Mouse (Mus musculus) hindbrain, embryonic 13.5 days (tissue): ENCODE data around the gene Ankrd11. TPM values are rescaled to one million over a fixed set of nuclear protein-coding genes. Genes with fewer than 3 reads are reported as not detected.
A peak's percentile ranks its signal among the peaks of the same experiment; 100 is the strongest.

Experiments used
- ATAC-seq: fragments of 200-750 bp; cut with Nextera tagmentation; 2 replicates; pipeline ENCODE4 v1.8.0; 2017; ENCODE audit warnings: moderate TSS enrichment; ENCODE audit not compliant: low FRiP score
- H3K27ac ChIP-seq: fragments of 300-500 bp; sonication (generic); 2 replicates; pipeline ENCODE4 v1.5.1; 2015; ENCODE audit warnings: inconsistent platforms, mild to moderate bottlenecking, moderate library complexity
- H3K27me3 ChIP-seq: fragments of 300-500 bp; sonication (generic); 2 replicates; pipeline ENCODE4 v1.6.1; 2015; ENCODE audit warnings: mild to moderate bottlenecking, inconsistent platforms
- H3K36me3 ChIP-seq: fragments of 300-500 bp; sonication (generic); 2 replicates; pipeline ENCODE4 v1.6.1; 2015; ENCODE audit warnings: mild to moderate bottlenecking, inconsistent platforms
- H3K4me1 ChIP-seq: fragments of 300-500 bp; sonication (generic); replicated peaks from 2 replicates; pipeline ENCODE4 v1.6.1; 2015; ENCODE audit warnings: inconsistent platforms
- H3K4me2 ChIP-seq: fragments of 300-500 bp; sonication (generic); 2 replicates; pipeline ENCODE4 v1.6.1; 2015; ENCODE audit warnings: inconsistent platforms, mild to moderate bottlenecking, moderate library complexity
- H3K4me3 ChIP-seq: fragments of 300-500 bp; sonication (generic); 2 replicates; pipeline ENCODE4 v1.5.1; 2015; ENCODE audit warnings: mild to moderate bottlenecking, inconsistent platforms
- H3K9ac ChIP-seq: fragments of 300-500 bp; sonication (generic); 2 replicates; pipeline ENCODE4 v1.6.1; 2015; ENCODE audit warnings: mild to moderate bottlenecking, inconsistent platforms
- H3K9me3 ChIP-seq: fragments of 300-500 bp; sonication (generic); 2 replicates; pipeline ENCODE4 v1.6.1; 2016; ENCODE audit warnings: inconsistent platforms
- WGBS: fragments of 180-500 bp; shearing (Covaris S2); methylation state at CpG from one replicate; pipeline ENCODE4 v1.1.7; 2015; 5-methylcytosine and 5-hydroxymethylcytosine counted together
- polyA plus RNA-seq: library from polyadenylated mRNA; unstranded; fragments of >200 nt; fragmentation: Nextera tagmentation; extraction: Ambion mirVana; gene quantifications from 2 replicates; pipeline ENCODE4 v1.2.1, GENCODE M21; 2015

The Ankrd11 gene
- polyA plus RNA-seq, 1 experiment from 2014 or later, result 29.9 TPM

DNA sequence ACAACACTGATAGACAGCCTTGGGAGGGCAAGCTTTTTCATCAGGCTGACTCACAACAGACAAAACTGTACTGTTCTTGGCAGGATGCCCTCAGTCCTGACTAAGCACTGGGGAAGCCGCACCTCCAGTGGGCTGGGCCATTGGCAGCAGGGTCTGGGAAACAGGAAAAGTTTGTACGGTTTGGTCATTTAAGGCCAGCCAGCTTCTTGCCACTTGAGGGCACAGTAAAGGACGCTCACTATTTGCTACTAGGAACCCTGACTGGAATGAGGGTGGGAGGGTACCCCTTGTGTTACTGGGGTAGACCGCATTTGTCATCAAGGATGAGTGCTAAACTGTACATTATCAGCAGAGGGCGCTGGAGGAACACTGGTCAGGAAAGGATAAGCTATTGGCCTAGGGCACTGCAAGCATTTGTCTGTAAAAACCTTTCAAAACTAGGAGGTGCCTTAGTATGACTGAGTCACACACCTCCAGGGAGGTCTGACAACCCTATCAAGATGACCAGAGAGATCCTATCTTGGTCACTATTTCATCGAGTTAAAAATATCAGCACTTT, 135.5 kb downstream of the Ankrd11 start:
- no peak overlapping the region for H3K4me3 ChIP-seq
- peak; percentile 80 for ATAC-seq
- peaks cover 11% of the 10 kb centered on the region for H3K4me1 ChIP-seq
- 52% methylated on average over 6 of the region's 6 CpGs for WGBS
- peaks cover 13% of the 10 kb centered on the region for H3K36me3 ChIP-seq
- H3K27me3 ChIP-seq, result no peaks in the 10 kb centered on the region
- no peaks in the 10 kb centered on the region for H3K9me3 ChIP-seq
- no peak overlapping the region for H3K9ac ChIP-seq
- no peak overlapping the region; the same call in 1 of the 2 replicates for H3K4me2 ChIP-seq
- H3K27ac ChIP-seq, result peak overlapping the region; percentile 15

- no peak for ATAC-seq
- Histone ChIP-seq H3K9me3 (no peaks in the 10 kb centered on the region), H3K4me3 (no peak overlapping the region), H3K9ac (no peak overlapping the region), H3K4me1 (peaks cover 10% of the 10 kb centered on the region), H3K4me2 (no peak overlapping the region), H3K36me3 (peaks cover 13% of the 10 kb centered on the region), H3K27me3 (no peaks in the 10 kb centered on the region), H3K27ac (no peak overlapping the region)
- 93% methylated on average over 4 of the region's 4 CpGs for WGBS
Measured at GRCm38 (mm10) chr8:122905346-122905745, 136.7 kb downstream of the Ankrd11 start.

- 86% methylated on average over 11 of the region's 11 CpGs for WGBS
- Histone ChIP-seq H3K9ac (no peak overlapping the region), H3K27me3 (no peaks in the 10 kb centered on the region), H3K9me3 (no peaks in the 10 kb centered on the region), H3K4me1 (peaks cover 6% of the 10 kb centered on the region), H3K36me3 (peaks cover 21% of the 10 kb centered on the region), H3K27ac (no peak overlapping the region), H3K4me2 (no peak overlapping the region), H3K4me3 (no peak overlapping the region)
- ATAC-seq, result no peak
Measured at GRCm38 (mm10) chr8:122904496-122904895, 137.6 kb downstream of the Ankrd11 start.

GRCm38 (mm10) chr8:122903002-122903401, 139.1 kb downstream of the Ankrd11 start:
- Histone ChIP-seq H3K4me2 (no peak overlapping the region), H3K27ac (no peak overlapping the region), H3K9me3 (no peaks in the 10 kb centered on the region), H3K4me3 (no peak overlapping the region), H3K9ac (peak overlapping the region; percentile 40; the same call in 1 of the 2 replicates), H3K27me3 (no peaks in the 10 kb centered on the region), H3K36me3 (peaks cover 29% of the 10 kb centered on the region), H3K4me1 (peaks cover 6% of the 10 kb centered on the region)
- 17% methylated on average over 5 of the region's 5 CpGs for WGBS
- ATAC-seq, result no peak

DNA sequence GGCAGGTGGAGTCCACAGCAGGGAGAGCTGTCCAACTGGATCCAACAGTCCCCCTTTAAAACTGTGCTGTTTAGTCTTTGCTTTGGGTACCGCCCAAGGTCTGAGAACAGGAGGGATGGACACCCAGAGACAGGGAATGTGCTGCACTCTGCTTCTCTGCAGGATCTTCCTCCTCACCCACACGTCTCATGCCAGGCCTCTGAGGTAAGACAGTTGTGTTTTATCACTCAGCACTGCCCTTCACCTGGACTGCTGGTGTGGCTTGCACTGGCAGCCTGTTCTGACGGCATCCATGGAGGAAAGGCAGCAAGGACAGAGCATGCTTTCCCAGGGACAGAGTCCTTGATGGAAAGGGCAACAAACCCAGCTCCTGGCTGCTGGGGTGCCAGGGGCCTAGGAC, 139.5 kb downstream of the Ankrd11 start:
- no peak overlapping the region for H3K4me3 ChIP-seq
- no peak overlapping the region for H3K4me2 ChIP-seq
- ATAC-seq, result no peak
- H3K4me1 ChIP-seq, result peaks cover 6% of the 10 kb centered on the region
- WGBS, result 42% methylated on average over 3 of the region's 3 CpGs
- no peaks in the 10 kb centered on the region for H3K9me3 ChIP-seq
- peak overlapping the region; percentile 40; the same call in 1 of the 2 replicates for H3K9ac ChIP-seq
- H3K27ac ChIP-seq, result no peak overlapping the region
- H3K36me3 ChIP-seq, result peaks cover 29% of the 10 kb centered on the region
- H3K27me3 ChIP-seq, result no peaks in the 10 kb centered on the region

GRCm38 (mm10) chr8:122901892-122902515, 140.1 kb downstream of the Ankrd11 start:
- H3K4me1 ChIP-seq, result peaks cover 6% of the 10 kb centered on the region
- no peaks in the 10 kb centered on the region for H3K27me3 ChIP-seq
- H3K4me2 ChIP-seq, result no peak overlapping the region
- peaks cover 32% of the 10 kb centered on the region for H3K36me3 ChIP-seq
- no peak overlapping the region for H3K4me3 ChIP-seq
- no peaks in the 10 kb centered on the region for H3K9me3 ChIP-seq
- ATAC-seq, result no peak
- 85% methylated on average over 8 of the region's 8 CpGs for WGBS
- no peak overlapping the region for H3K9ac ChIP-seq
- H3K27ac ChIP-seq, result no peak overlapping the region

- WGBS, result 93% methylated on average over 7 of the region's 7 CpGs
- H3K36me3 ChIP-seq, result peaks cover 37% of the 10 kb centered on the region
- H3K9me3 ChIP-seq, result no peaks in the 10 kb centered on the region
- H3K4me1 ChIP-seq, result peaks cover 5% of the 10 kb centered on the region
- no peak overlapping the region for H3K4me3 ChIP-seq
- no peak for ATAC-seq
- H3K27ac ChIP-seq, result no peak overlapping the region
- no peak overlapping the region for H3K4me2 ChIP-seq
- H3K9ac ChIP-seq, result no peak overlapping the region
- H3K27me3 ChIP-seq, result no peaks in the 10 kb centered on the region
Measured at GRCm38 (mm10) chr8:122901476-122901875, 140.6 kb downstream of the Ankrd11 start.

DNA sequence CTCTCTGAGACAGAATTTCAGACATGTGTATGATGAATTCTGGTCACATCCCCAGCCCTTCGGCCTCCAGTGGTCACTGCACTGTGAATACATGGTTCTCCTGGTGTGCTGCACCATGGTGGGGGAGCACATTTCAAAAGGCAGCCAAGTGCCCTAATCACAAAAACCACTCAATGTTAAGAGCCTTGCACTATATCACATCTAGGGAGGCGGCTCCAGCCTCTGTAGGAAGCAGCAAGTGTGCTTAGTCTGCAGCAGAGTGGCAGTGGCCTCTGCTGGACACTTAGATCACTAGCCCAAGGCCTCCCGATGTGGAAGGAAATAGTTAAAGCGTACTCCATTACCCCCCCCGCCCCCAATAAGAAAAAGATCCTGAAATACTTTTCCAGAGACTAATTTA, 143.0 kb downstream of the Ankrd11 start:
- Histone ChIP-seq H3K4me3 (no peak overlapping the region), H3K27ac (no peak overlapping the region), H3K36me3 (peaks cover 61% of the 10 kb centered on the region), H3K4me1 (no peaks in the 10 kb centered on the region), H3K27me3 (no peaks in the 10 kb centered on the region), H3K9me3 (no peaks in the 10 kb centered on the region), H3K4me2 (no peak overlapping the region), H3K9ac (no peak overlapping the region)
- ATAC-seq, result no peak
- 81% methylated on average over 5 of the region's 5 CpGs for WGBS

DNA sequence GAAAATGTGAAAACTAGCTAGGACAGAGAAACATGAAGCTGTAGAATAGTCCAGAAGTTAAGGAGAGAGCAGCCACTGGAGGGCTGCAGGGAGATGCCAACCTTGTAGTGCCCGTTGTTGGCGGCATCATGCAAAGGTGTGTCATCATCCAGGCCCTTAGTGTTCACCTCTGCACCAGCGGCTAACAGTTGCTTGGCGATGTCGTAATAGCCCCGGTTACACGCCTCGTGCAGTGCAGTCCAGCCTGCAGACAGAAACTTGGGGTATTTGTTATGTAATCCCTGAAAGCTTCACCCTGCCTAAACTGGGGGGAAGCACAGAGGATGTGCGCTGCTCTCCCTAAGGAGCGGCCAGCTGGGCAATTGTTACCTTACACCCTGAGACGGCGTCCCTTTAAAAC, 143.6 kb downstream of the Ankrd11 start:
- Histone ChIP-seq H3K9me3 (no peaks in the 10 kb centered on the region), H3K27me3 (no peaks in the 10 kb centered on the region), H3K4me1 (no peaks in the 10 kb centered on the region), H3K4me2 (no peak overlapping the region), H3K36me3 (peaks cover 68% of the 10 kb centered on the region), H3K4me3 (no peak overlapping the region), H3K27ac (no peak overlapping the region), H3K9ac (no peak overlapping the region)
- ATAC-seq, result no peak
- WGBS, result 94% methylated on average over 12 of the region's 12 CpGs

DNA sequence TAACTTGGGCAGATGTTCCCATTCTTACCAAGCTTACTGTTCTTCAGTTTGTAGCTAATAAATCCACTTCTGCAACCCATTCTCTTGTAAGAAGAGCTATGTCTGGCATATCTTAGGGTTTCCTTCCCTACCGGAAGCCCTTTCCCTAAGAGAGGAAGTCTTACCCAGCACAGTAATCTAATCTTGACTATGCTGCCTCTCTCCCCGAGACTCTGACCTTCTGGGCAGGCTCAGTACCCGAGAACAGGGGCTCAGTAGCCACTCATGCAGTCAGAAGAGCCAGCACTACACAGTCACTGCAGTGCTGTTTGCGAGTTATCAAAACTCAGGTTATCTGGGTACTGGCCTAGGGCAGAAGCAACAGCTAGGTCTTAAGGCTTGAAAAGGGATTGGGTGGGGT, 144.1 kb downstream of the Ankrd11 start:
- Histone ChIP-seq H3K4me3 (no peak overlapping the region), H3K9ac (no peak overlapping the region), H3K36me3 (peaks cover 72% of the 10 kb centered on the region), H3K4me1 (no peaks in the 10 kb centered on the region), H3K27me3 (no peaks in the 10 kb centered on the region), H3K9me3 (no peaks in the 10 kb centered on the region), H3K4me2 (no peak overlapping the region), H3K27ac (no peak overlapping the region)
- no peak for ATAC-seq
- WGBS, result 90% methylated on average over 4 of the region's 4 CpGs

DNA sequence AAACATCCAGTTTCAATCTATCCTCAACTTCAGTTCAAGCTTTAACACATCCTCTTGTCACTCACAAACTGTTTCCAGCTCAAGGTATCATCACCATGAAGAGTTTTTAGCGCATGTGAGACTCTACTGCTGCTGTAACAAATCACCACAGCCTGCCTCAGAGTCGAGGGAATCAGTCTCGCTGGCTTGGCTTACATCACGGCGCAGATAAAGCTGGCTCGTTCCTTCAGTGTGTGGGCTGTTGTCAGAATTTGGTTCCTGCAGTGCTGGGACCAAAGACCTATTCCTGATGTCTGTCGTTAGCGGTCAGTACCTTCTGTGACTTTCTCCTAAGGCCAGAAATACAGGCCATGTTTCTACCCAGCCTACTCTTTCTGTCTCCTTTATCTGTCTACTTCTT, 144.9 kb downstream of the Ankrd11 start:
- H3K27ac ChIP-seq, result no peak overlapping the region
- WGBS, result 95% methylated on average over 8 of the region's 8 CpGs
- no peak overlapping the region for H3K9ac ChIP-seq
- no peaks in the 10 kb centered on the region for H3K27me3 ChIP-seq
- no peaks in the 10 kb centered on the region for H3K9me3 ChIP-seq
- no peak for ATAC-seq
- H3K36me3 ChIP-seq, result peaks cover 80% of the 10 kb centered on the region
- no peak overlapping the region for H3K4me2 ChIP-seq
- H3K4me1 ChIP-seq, result no peaks in the 10 kb centered on the region
- no peak overlapping the region for H3K4me3 ChIP-seq

- Histone ChIP-seq H3K27ac (no peak overlapping the region), H3K4me3 (no peak overlapping the region), H3K9me3 (no peaks in the 10 kb centered on the region), H3K36me3 (peaks cover 89% of the 10 kb centered on the region), H3K9ac (no peak overlapping the region), H3K27me3 (no peaks in the 10 kb centered on the region), H3K4me1 (no peaks in the 10 kb centered on the region), H3K4me2 (no peak overlapping the region)
- WGBS, result 95% methylated on average over 11 of the region's 11 CpGs
- ATAC-seq, result no peak
Measured at GRCm38 (mm10) chr8:122896317-122896716, 145.8 kb downstream of the Ankrd11 start.

DNA sequence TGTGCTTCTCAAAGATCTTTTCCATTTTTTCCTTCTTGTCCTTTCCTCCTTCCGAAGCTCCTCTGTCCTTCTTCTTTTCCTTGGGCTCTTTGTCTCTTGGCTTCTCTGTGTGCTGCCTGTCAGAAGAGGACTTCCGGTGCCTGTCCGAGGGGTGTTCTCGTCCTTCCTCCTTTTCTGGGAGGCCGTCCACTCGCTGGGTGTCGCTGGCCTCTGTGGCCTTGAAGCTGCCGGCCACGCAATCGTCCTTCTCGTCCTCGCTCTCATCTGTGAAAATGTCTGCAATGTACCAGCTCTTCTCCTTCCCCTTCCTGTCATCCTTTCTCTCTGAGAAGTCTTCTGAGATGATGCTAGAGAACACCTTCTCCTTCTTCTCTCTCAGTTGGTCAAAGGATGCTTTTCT, 148.6 kb downstream of the Ankrd11 start:
- no peak overlapping the region for H3K9ac ChIP-seq
- no peak overlapping the region for H3K27ac ChIP-seq
- peaks cover 98% of the 10 kb centered on the region for H3K36me3 ChIP-seq
- no peaks in the 10 kb centered on the region for H3K4me1 ChIP-seq
- no peaks in the 10 kb centered on the region for H3K27me3 ChIP-seq
- WGBS, result 93% methylated on average over 12 of the region's 12 CpGs
- no peak for ATAC-seq
- no peak overlapping the region for H3K4me3 ChIP-seq
- H3K9me3 ChIP-seq, result no peaks in the 10 kb centered on the region
- no peak overlapping the region for H3K4me2 ChIP-seq
